Mouse (Mus musculus): ENCODE data around the gene Phyhipl.

The Phyhipl gene

GRCm38 (mm10) chr10:70635261-70635660 is 20.5 kb downstream of the Phyhipl start:
- no peak for DNase-seq (ENCODE audit: low read depth in 1 of 2, low spot score in 2 of 2)

DNA sequence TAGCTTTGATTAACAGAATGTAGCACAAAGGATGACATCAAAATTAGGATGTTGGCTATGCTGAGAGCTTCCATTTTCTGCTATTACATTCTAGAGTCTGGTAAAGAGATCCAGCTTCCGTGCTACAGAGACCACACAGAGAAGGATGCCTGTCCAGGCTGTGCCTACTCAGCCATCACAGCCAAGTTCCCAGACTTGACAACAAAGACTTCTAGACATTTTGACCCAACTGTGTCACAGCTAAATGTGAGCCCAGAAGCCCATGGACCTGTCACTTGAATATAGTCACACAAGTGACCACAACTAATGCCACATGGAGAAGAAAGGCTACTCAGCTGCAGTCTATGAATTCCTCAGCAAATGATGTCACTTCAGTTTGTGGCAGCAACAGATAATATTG is 24.6 kb downstream of the Phyhipl start:
- DNase-seq (ENCODE audit: low read depth in 1 of 2, low spot score in 2 of 2), result no peak

- DNase-seq (ENCODE audit: low read depth in 1 of 2, low spot score in 2 of 2), result no peak
These were observed 32.3 kb downstream of the Phyhipl start for GRCm38 (mm10) chr10:70623461-70623860.

DNA sequence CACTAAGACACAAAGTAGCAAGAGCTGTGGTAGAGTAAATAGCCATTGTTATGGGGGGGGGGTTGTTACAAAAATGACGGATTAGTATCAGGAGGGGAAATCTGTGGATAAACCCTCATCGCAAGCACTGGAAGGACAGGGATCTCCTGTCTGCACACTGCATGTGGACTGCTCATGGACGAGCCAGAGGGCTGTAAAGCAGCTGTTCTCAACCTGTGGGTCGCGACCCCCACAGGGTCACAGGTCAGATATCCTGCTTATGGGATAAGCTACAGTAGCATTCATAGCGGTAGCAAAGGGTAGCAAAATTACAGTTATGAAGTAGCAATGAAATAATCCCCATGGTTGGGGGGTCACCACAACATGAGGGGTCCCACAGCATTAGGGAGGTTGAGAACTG is 39.4 kb downstream of the Phyhipl start:
- DNase-seq (ENCODE audit: low read depth in 1 of 2, low spot score in 2 of 2), result no peak

- no peak for DNase-seq (ENCODE audit: low read depth in 1 of 2, low spot score in 2 of 2)
These were observed 44.1 kb downstream of the Phyhipl start for GRCm38 (mm10) chr10:70611633-70612032.

DNA sequence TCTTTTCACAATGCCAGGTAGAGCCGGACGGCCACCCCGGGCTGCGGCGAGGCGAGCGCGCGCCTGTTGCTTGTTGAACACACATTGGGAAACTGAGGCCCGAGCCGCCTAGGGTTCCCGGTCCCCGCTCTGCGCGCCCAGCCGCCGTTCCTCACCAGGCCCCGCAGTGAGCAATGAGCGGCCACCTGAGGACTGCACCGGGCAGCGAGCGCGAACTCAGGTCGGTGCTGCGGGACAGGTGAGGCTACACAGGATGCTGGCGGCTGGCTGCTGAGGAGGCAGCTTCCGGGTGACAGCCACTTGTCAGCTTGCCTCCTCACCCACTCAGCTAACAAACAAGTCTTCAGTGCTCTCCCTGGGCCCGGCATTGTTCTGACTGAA is 55.9 kb downstream of the Phyhipl start:
- no peak for DNase-seq (ENCODE audit: low read depth in 1 of 2, low spot score in 2 of 2)

DNA sequence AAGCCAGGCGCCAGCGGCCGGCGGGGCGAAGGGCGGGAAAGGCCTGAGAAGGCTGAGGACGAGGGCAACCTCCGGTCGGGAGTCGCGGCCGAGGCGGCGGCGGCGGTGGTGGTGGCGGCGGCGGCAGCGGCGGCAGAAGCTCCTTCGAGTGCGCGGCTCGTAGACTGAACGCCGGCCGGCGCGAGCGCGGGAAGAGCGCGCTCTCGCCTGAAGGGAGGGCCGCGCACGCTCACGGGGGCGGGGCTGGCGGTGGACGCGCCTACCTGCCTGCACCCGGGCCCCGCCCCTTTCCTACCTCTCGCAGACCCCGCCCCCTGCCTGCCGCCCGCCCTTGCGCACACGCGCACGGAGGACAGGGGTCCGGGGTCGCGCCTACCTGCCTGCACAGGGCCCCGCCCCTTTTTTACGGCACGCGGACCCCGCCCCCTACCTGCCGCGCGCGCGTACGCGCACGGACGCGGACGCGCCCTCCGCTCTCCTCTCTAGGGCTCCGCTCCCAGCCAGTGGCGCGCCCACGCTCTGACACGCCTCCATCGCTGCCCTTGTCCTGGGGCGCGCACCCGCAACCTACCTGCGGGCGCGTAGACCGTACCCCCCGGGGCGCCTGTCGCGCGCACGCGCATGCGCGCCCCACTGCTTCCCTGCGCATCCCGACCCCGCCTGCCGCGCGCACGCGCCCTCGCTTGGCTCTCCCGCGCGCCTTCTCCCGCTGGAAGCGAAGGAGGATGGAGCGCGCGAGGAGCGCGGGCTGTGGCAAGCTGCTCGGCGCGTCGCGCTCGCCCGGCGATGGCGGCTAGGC is 56.4 kb downstream of the Phyhipl start:
- DNase-seq (ENCODE audit: low read depth in 1 of 2, low spot score in 2 of 2), result no peak

- DNase-seq (ENCODE audit: low read depth in 1 of 2, low spot score in 2 of 2), result no peak
These were observed 57.1 kb downstream of the Phyhipl start for GRCm38 (mm10) chr10:70598516-70599125.

GRCm38 (mm10) chr10:70598081-70598515 is 57.7 kb downstream of the Phyhipl start:
- DNase-seq (ENCODE audit: low read depth in 1 of 2, low spot score in 2 of 2), result no peak

GRCm38 (mm10) chr10:70594007-70594406 is 61.8 kb downstream of the Phyhipl start:
- no peak for DNase-seq (ENCODE audit: low read depth in 1 of 2, low spot score in 2 of 2)

GRCm38 (mm10) chr10:70586876-70587405 is 68.8 kb downstream of the Phyhipl start:
- no peak for DNase-seq (ENCODE audit: low read depth in 1 of 2, low spot score in 2 of 2)

DNA sequence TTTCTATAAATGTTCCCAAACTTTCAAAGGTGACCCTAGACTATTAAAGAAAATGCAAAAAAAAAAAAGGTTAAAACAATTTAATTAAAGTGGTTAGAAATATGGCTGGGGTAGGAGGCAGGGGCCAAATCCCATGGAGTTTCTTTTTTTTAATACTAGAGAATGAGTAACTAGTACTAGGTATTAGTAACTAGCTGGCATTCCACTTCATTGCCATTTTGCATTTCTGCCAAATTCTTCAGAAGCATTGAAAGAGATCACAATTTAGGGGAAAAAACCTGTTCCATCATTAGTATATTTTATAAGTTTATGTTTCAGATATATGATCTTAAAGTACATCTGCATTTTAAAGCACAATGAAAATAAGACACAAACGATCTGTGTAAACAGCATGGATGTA is 71.6 kb downstream of the Phyhipl start:
- no peak for DNase-seq (ENCODE audit: low read depth in 1 of 2, low spot score in 2 of 2)

- no peak for DNase-seq (ENCODE audit: low read depth in 1 of 2, low spot score in 2 of 2)
These were observed 74.1 kb downstream of the Phyhipl start for GRCm38 (mm10) chr10:70581556-70582211.

GRCm38 (mm10) chr10:70563636-70564035 is 92.1 kb downstream of the Phyhipl start:
- no peak for DNase-seq (ENCODE audit: low read depth in 1 of 2, low spot score in 2 of 2)

DNA sequence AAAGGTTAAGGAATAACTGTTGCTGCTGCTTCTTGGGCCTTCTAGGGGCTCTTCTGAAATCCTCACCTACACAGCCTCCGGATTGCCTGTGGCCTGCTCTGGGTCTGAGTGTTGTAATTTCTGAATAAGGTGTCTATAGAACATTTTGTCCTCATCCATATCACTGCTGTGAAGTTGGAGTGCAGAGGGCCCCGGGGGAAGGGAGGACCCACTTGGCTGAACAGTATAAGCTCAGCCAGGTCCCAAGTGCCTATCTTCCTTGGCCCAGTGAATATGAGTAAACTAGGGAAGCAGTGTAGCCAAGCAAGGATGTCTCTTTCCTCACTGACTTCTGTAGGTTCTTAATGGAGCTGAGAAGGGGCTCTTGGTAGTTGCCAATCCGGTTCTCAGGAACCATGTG is 103.2 kb downstream of the Phyhipl start:
- no peak for DNase-seq (ENCODE audit: low read depth in 1 of 2, low spot score in 2 of 2)

- DNase-seq (ENCODE audit: low read depth in 1 of 2, low spot score in 2 of 2), result no peak
These were observed 112.9 kb downstream of the Phyhipl start for GRCm38 (mm10) chr10:70542857-70543256.

DNA sequence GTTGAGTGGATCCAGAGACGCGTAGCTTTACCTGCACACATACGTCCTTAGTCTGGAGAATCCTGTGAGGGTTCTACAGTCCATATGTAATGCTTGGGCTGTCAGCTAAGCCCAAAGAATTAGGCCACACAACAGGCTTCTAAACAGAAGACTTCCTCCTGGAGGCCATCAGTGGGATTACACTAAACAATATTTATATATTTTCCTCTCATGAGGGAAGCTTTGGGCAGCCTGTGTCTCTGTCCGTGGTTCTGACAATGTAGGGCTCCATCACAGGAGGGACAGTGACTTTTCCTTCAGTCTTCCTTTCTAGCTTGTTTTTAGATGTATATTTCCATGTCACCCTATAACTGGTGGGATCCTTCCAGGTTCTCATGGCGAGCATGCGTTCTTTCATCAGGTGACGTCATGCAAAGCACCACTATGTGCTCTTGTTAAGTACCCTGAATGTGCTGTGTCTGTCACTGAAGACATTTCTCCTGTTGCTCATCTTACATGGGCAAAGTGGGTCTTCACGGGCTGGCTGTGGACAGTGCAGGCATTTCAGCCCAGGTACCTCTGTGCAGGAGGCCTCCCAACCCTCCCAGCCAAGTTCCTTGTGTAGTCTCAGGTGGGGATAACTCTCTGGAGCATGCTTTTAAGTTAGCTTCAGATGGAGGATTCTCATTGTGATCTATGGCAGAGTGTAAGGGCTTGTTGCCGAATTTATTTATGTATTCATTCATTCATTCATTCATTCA is 115.1 kb downstream of the Phyhipl start:
- no peak for DNase-seq (ENCODE audit: low read depth in 1 of 2, low spot score in 2 of 2)

- DNase-seq (ENCODE audit: low read depth in 1 of 2, low spot score in 2 of 2), result no peak
These were observed 116.5 kb downstream of the Phyhipl start for GRCm38 (mm10) chr10:70539251-70539650.

DNA sequence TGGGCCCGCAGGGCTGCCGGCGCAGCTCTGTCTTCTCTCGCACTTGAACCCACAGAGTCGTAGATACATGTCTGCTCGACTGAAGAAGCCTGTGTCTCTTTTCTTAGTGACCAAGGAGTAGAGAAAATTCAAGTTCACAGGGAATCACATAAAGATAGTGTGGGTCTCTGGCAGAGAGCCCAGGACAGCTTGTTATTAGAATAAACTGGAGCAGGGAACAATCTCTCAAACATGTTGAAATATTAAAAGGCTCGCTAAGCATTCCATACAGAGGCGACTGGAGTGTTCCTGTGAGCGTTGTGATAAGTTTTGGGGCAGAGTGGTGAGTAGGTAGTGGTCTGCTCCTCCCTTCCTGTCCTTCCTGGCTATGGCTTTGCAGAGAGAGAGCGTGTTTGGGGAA is 118.1 kb downstream of the Phyhipl start:
- no peak for DNase-seq (ENCODE audit: low read depth in 1 of 2, low spot score in 2 of 2)

GRCm38 (mm10) chr10:70535401-70535800 is 120.4 kb downstream of the Phyhipl start:
- no peak for DNase-seq (ENCODE audit: low read depth in 1 of 2, low spot score in 2 of 2)

DNA sequence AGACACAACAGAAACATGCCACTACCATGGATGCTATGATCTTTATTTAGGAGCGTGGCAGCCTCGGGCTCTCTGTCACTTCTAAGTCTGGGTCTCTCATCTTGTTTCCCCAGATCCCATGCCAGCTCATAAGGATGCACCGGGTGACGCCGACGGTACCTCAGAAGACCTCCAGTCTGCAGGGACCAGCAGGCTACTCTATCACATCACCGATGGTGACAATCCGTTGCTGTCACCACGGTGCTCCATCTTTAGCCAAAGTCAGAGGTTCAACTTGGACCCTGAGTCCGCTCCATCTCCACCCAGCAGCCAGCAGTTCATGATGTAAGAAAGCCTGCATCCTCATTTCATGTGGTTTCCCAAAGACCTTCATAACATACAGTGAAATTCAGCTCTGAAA is 121.2 kb downstream of the Phyhipl start:
- no peak for DNase-seq (ENCODE audit: low read depth in 1 of 2, low spot score in 2 of 2)
